Mouse (Mus musculus) megakaryocyte, embryonic 14.5 days (primary cell): ENCODE results near the gene Masp1.

ENCODE experiments used
- FLI1 ChIP-seq: IDR thresholded peaks from 2 replicates; pipeline ENCODE4 v1.6.1; 2012; ENCODE audit warnings: low read length, inconsistent platforms, mixed read lengths
- GATA1 ChIP-seq: IDR thresholded peaks from 3 replicates; pipeline ENCODE4 v1.6.1; 2012; ENCODE audit warnings: mixed read lengths, low read length, inconsistent platforms, borderline replicate concordance

DNA sequence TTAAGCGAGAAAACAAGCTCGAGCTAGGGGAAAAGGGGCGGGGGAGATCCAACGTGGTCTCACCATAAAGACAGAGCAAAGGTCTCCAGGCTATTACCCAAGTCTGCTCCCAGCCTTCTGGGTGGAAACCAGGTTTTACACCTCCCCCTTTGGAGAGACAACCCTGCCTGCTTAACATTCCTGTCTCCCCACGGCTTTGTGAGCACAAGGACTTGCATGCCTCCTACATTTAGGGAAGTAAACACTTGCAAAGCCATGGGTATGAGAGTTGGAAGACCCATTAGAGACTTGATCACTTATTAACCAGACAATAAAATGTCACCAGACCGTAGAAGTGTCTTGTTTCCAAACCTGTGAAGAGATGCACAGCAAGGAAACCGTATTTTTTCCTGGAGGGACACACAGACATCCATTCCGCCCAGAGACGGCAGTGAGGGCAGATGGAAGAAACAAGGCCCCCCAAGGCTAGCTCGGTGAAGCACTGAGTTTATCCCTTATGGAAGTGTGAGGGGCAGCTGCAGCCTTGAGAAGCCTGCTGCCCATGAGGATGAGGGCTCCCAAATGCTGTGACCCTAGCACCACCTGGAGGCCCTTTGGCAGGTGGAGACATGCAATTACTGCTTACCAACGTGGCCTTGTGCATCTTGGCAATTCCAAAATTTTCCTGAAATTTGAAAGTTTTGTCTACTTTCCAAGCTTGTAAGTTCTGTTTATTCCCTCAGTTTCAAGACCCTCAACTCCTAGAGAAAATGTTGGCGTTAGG lies 83.0 kb downstream of the Masp1 start:
- TF ChIP-seq GATA1, result no peak
- TF ChIP-seq FLI1, result no peak
